Mouse (Mus musculus): ENCODE results near the gene Klk8.

DNA sequence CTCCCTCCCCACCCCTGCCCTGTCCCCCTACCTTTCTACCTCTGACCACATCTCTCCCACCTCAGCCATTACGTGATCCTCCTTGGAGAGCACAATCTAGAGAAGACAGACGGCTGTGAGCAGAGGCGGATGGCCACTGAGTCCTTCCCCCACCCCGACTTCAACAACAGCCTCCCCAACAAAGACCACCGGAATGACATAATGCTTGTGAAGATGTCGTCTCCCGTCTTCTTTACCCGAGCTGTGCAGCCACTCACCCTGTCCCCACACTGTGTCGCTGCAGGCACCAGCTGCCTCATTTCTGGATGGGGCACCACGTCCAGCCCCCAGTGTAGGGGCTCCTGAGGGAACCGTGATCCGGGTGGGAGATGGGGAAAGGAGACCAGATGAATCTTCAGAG lies 20.0 kb upstream of the Klk8 start:
- no peak for TF ChIP-seq POLR2A (IDR thresholded peaks at IDR 0.05; ENCODE audit: insufficient read length, low read depth)
- no peak for TF ChIP-seq TCF12 (IDR thresholded peaks at IDR 0.05; ENCODE audit: insufficient read depth, poor library complexity, severe bottlenecking)
